Mouse (Mus musculus): ENCODE measurements at regions not wholly inside any gene's neighbourhood (a gene's known extent, or its start where the extent isn't known, plus 50 kb on each side); places are given as distances from the start of the nearest gene placed in this dataset.
A peak's percentile ranks its signal among the peaks of the same experiment; 100 is the strongest.

DNA sequence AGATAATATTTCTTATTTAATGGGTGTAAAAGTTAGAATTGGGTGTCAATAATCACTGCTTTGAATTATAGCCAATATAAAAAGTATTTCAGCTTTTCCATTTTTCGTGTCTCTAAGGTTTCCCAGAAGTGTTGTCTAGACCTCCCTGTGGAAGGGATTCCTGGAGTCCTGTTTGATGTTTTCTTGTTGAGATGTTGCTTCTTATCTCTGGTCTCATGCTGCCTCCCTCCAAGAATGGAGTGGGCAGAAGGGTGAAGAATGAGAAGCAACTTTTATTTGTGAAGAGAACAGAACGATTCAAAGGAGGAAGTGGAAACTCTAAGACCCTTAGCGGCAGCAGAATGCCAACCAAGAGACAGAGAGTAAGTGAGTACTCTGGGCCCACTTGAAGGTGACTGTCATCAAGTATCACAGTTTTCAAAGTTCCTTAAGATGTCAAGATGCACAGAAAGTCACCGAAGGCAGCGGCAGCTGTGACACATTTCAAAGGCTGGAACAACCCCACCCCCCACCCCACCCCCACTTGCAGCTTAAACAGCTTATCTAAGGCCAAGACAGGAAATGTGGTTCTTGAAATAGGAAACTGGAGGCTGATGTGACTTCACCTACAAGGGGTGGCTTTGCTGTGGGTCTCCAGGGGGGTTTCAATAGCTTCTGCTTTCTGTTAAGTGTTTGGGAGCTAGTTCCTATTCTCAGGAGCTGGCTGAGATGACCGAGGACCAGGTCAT, 218.6 kb upstream of the Rasa1 start:
- Histone ChIP-seq H3K36me3 (replicated peaks) (no peaks in the 10 kb centered on the region), H3K27me3 (ENCODE audit: insufficient read depth, low read length) (no peaks in the 10 kb centered on the region), H3K9me3 (replicated peaks) (no peaks in the 10 kb centered on the region), H3K4me1 (ENCODE audit: insufficient read depth, low read depth, low read length) (peaks cover 67% of the 10 kb centered on the region), H3K4me3 (ENCODE audit: low read depth, low read length) (peak overlapping the region; percentile 37; the same call in 1 of the 2 replicates)
- peak; percentile 33 for DNase-seq (ENCODE audit: low spot score)
- ATAC-seq (ENCODE audit: extremely low read depth, insufficient number of reproducible peaks, low FRiP score, poor library complexity, severe bottlenecking), result peak; percentile 52
- TF ChIP-seq POLR2AphosphoS5 (IDR thresholded peaks at IDR 0.05; ENCODE audit: insufficient replicate concordance, low read depth, low read length) (no peak), TAL1 (conservative IDR thresholded peaks at IDR 0.05; ENCODE audit: low read depth, low read length) (peak; percentile 42; the same call in 1 of the 2 replicates)

DNA sequence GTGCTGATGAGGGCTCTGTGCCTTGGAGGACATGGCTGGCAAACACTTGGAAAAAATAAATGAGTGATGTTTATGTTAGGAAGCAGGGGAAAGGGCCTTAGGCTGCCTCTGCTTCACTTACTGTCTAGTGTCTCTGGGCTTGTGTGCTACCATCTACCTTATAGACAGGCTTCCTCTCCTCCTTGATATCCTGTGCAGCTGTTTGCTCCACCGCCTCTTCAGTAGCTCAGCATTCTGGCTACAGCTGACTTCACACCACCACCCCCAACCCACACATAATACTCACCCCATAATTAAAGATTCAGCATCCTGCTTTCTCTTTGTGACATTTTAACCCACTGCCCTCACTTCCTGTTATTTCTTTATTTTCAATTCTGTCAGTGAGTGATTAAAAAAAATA, 217.9 kb upstream of the Rasa1 start:
- peak overlapping the region; percentile 2; the same call in 1 of the 2 replicates for H3K4me3 ChIP-seq (ENCODE audit: low read depth, low read length)
- no peaks in the 10 kb centered on the region for H3K27me3 ChIP-seq (ENCODE audit: insufficient read depth, low read length)
- H3K36me3 ChIP-seq (replicated peaks), result no peaks in the 10 kb centered on the region
- no peaks in the 10 kb centered on the region for H3K9me3 ChIP-seq (replicated peaks)
- DNase-seq (ENCODE audit: low spot score), result no peak
- TF ChIP-seq GATA2 (IDR thresholded peaks at IDR 0.05; ENCODE audit: borderline replicate concordance, low read depth, low read length) (no peak), GATA1 (IDR thresholded peaks at IDR 0.05; ENCODE audit: borderline replicate concordance, low read length) (no peak), POLR2AphosphoS5 (IDR thresholded peaks at IDR 0.05; ENCODE audit: insufficient replicate concordance, low read depth, low read length) (no peak), CTCF (IDR thresholded peaks at IDR 0.05; ENCODE audit: low read depth, low read length) (no peak), TAL1 (conservative IDR thresholded peaks at IDR 0.05; ENCODE audit: low read depth, low read length) (no peak)
- H3K4me1 ChIP-seq (ENCODE audit: insufficient read depth, low read depth, low read length), result peaks cover 71% of the 10 kb centered on the region
- ATAC-seq (ENCODE audit: extremely low read depth, insufficient number of reproducible peaks, low FRiP score, poor library complexity, severe bottlenecking), result 0 out of 2 replicates have a peak, but pooled peaks have one; percentile 5

DNA sequence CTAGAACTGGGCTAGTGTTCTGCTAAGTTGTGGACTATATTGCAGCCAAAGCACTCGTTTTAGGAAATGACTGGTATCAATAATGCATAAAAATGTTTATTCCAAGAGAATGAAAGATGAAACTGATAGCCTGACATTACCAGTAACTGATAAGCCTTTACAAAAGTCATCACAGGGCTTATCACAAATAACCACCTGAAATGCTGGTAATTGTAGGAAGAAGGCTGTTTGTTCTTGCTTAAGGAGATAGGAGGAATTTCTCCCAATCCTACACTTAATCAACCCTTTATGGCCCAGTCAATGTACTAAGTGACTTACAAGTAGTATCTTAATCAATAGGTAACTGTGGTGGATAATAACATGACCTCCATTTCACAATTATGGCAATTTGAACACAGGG, 217.1 kb upstream of the Rasa1 start:
- no peaks in the 10 kb centered on the region for H3K36me3 ChIP-seq (replicated peaks)
- no peak overlapping the region for H3K4me3 ChIP-seq (ENCODE audit: low read depth, low read length)
- DNase-seq (ENCODE audit: low spot score), result no peak
- no peaks in the 10 kb centered on the region for H3K9me3 ChIP-seq (replicated peaks)
- peak; percentile 59 for ATAC-seq (ENCODE audit: extremely low read depth, insufficient number of reproducible peaks, low FRiP score, poor library complexity, severe bottlenecking)
- H3K4me1 ChIP-seq (ENCODE audit: insufficient read depth, low read depth, low read length), result peaks cover 76% of the 10 kb centered on the region
- TF ChIP-seq TAL1 (conservative IDR thresholded peaks at IDR 0.05; ENCODE audit: low read depth, low read length) (peak; percentile 96), GATA2 (IDR thresholded peaks at IDR 0.05; ENCODE audit: borderline replicate concordance, low read depth, low read length) (no peak)
- H3K27me3 ChIP-seq (ENCODE audit: insufficient read depth, low read length), result no peaks in the 10 kb centered on the region

DNA sequence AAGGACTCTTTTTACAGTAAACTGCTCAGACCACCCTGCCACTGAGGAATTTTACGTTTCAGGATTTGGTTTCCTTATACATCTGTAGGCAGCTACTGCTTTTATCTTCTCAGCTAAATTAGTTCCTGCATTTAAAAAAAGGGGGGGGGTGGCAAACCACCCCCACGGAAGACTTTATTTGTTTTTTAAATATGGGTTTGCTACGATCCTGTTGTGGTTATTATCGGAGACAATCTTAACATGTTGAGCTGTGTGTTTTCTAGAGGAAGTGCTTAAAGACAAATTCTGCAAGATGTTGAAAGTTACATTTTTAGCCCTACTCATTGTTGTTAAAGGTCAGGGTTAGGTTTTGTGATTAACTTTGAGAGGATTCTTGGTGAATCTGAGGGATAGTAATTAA, 216.1 kb upstream of the Rasa1 start:
- no peak for TF ChIP-seq GATA1 (IDR thresholded peaks at IDR 0.05; ENCODE audit: borderline replicate concordance, low read length)
- no peak for TF ChIP-seq TAL1 (conservative IDR thresholded peaks at IDR 0.05; ENCODE audit: low read depth, low read length)

DNA sequence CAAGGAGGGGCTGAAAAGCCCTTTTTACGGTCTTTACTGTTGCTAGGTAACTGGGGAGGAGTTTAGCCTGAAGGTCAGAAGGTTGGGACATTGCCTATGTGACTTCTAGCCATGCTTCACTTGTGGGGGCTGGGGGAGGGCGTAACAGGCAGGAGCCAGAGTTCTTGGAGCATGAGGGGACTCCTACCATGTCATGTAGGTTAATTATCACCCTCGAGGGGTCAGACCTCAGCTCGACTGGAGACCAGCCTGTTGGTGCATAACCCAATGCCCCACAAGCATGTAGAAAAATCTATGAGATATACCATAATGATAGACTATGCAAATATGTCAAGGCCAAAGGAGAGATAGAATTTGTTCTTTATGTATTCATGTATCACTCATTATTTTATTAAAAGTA, 215.1 kb upstream of the Rasa1 start:
- Histone ChIP-seq H3K36me3 (replicated peaks) (no peaks in the 10 kb centered on the region), H3K27me3 (ENCODE audit: insufficient read depth, low read length) (no peaks in the 10 kb centered on the region), H3K4me3 (ENCODE audit: low read depth, low read length) (no peak overlapping the region; the same call in 1 of the 2 replicates), H3K9me3 (replicated peaks) (no peaks in the 10 kb centered on the region), H3K4me1 (ENCODE audit: insufficient read depth, low read depth, low read length) (peaks cover 87% of the 10 kb centered on the region)
- ATAC-seq (ENCODE audit: extremely low read depth, insufficient number of reproducible peaks, low FRiP score, poor library complexity, severe bottlenecking) (no peak), DNase-seq (ENCODE audit: low spot score) (no peak)
- TF ChIP-seq CTCF (IDR thresholded peaks at IDR 0.05; ENCODE audit: low read depth, low read length), result no peak
- no peak for TF ChIP-seq POLR2AphosphoS5 (IDR thresholded peaks at IDR 0.05; ENCODE audit: insufficient replicate concordance, low read depth, low read length)
- TF ChIP-seq GATA1 (IDR thresholded peaks at IDR 0.05; ENCODE audit: borderline replicate concordance, low read length), result no peak
- no peak for TF ChIP-seq TAL1 (conservative IDR thresholded peaks at IDR 0.05; ENCODE audit: low read depth, low read length)
- TF ChIP-seq GATA2 (IDR thresholded peaks at IDR 0.05; ENCODE audit: borderline replicate concordance, low read depth, low read length), result no peak

More for the DNA sequence above, 216.1 kb upstream of the Rasa1 start:
- peaks cover 84% of the 10 kb centered on the region for H3K4me1 ChIP-seq (ENCODE audit: insufficient read depth, low read depth, low read length)
- H3K9me3 ChIP-seq (replicated peaks), result no peaks in the 10 kb centered on the region
- ATAC-seq (ENCODE audit: extremely low read depth, insufficient number of reproducible peaks, low FRiP score, poor library complexity, severe bottlenecking), result no peak
- no peaks in the 10 kb centered on the region for H3K36me3 ChIP-seq (replicated peaks)
- DNase-seq (ENCODE audit: low spot score), result no peak
- no peak overlapping the region; the same call in 1 of the 2 replicates for H3K4me3 ChIP-seq (ENCODE audit: low read depth, low read length)
- no peaks in the 10 kb centered on the region for H3K27me3 ChIP-seq (ENCODE audit: insufficient read depth, low read length)

DNA sequence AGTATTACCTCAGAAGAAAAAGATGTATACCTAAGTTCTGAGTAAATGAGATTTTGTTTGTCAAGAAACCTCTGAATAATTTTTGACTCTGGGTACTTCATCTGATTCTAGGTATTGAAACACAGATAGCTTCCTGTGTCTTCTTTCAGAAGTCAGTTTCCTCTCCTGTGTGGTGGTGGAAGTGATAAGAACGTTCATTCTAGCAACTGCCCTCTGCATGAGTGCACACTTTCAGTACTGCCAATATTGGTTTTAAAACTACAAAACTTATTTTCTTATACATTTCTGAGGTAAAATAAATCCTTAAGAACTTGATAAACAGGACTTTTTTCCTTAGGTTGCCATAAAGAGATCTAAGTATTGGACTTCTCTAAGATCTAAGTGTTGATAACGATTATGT, 209.8 kb upstream of the Rasa1 start:
- ATAC-seq (ENCODE audit: extremely low read depth, insufficient number of reproducible peaks, low FRiP score, poor library complexity, severe bottlenecking) (peak; percentile 93), DNase-seq (ENCODE audit: low spot score) (no peak)

More for the DNA sequence above, 209.8 kb upstream of the Rasa1 start:
- Histone ChIP-seq H3K36me3 (replicated peaks) (peaks cover 4% of the 10 kb centered on the region), H3K4me3 (ENCODE audit: low read depth, low read length) (no peak overlapping the region; the same call in 1 of the 2 replicates), H3K9me3 (replicated peaks) (peaks cover 6% of the 10 kb centered on the region), H3K4me1 (ENCODE audit: insufficient read depth, low read depth, low read length) (peaks cover 51% of the 10 kb centered on the region), H3K27me3 (ENCODE audit: insufficient read depth, low read length) (no peaks in the 10 kb centered on the region)
- no peak for TF ChIP-seq GATA2 (IDR thresholded peaks at IDR 0.05; ENCODE audit: borderline replicate concordance, low read depth, low read length)
- no peak for TF ChIP-seq TAL1 (conservative IDR thresholded peaks at IDR 0.05; ENCODE audit: low read depth, low read length)
- TF ChIP-seq POLR2AphosphoS5 (IDR thresholded peaks at IDR 0.05; ENCODE audit: insufficient replicate concordance, low read depth, low read length), result no peak
- no peak for TF ChIP-seq GATA1 (IDR thresholded peaks at IDR 0.05; ENCODE audit: borderline replicate concordance, low read length)
- TF ChIP-seq CTCF (IDR thresholded peaks at IDR 0.05; ENCODE audit: low read depth, low read length), result no peak
